Mouse (Mus musculus) hindbrain, embryonic 16.5 days (tissue): ENCODE data around the gene Ilf3. TPM values are rescaled to one million over a fixed set of nuclear protein-coding genes. Genes with fewer than 3 reads are reported as not detected.

ENCODE experiments used
- ATAC-seq: fragments of 200-750 bp; cut with Nextera tagmentation; 2 replicates; pipeline ENCODE4 v1.8.0; 2017; ENCODE audit warnings: moderate TSS enrichment, moderate library complexity
- H3K27ac ChIP-seq: fragments of 300-500 bp; sonication (generic); 2 replicates; pipeline ENCODE4 v1.5.1; 2014; ENCODE audit warnings: low read depth, mild to moderate bottlenecking, control low read depth, low read length, moderate library complexity
- H3K27me3 ChIP-seq: fragments of 300-500 bp; sonication (generic); replicated peaks from 2 replicates; pipeline ENCODE4 v1.6.1; 2014; ENCODE audit warnings: low read length; ENCODE audit not compliant: control insufficient read depth, insufficient read depth
- H3K36me3 ChIP-seq: fragments of 300-500 bp; sonication (generic); 2 replicates; pipeline ENCODE4 v1.6.1; 2014; ENCODE audit warnings: mild to moderate bottlenecking, low read length, moderate library complexity, mixed read lengths; ENCODE audit not compliant: control insufficient read depth, insufficient read depth
- H3K4me1 ChIP-seq: fragments of 300-500 bp; sonication (generic); 2 replicates; pipeline ENCODE4 v1.6.1; 2014; ENCODE audit warnings: low read depth, low read length; ENCODE audit not compliant: control insufficient read depth, insufficient read depth
- H3K4me2 ChIP-seq: fragments of 300-500 bp; sonication (generic); 2 replicates; pipeline ENCODE4 v1.6.1; 2014; ENCODE audit warnings: mild to moderate bottlenecking, low read length, control low read depth, moderate library complexity
- H3K4me3 ChIP-seq: fragments of 300-500 bp; sonication (generic); 2 replicates; pipeline ENCODE4 v1.5.1; 2014; ENCODE audit warnings: mild to moderate bottlenecking, low read length, control low read depth, moderate library complexity
- H3K9ac ChIP-seq: fragments of 300-500 bp; sonication (generic); 2 replicates; pipeline ENCODE4 v1.6.1; 2014; ENCODE audit warnings: low read depth, mild to moderate bottlenecking, control low read depth, low read length, moderate library complexity
- H3K9me3 ChIP-seq: fragments of 300-500 bp; sonication (generic); 2 replicates; pipeline ENCODE4 v1.6.1; 2014; ENCODE audit warnings: mild to moderate bottlenecking, low read length, moderate library complexity; ENCODE audit not compliant: control insufficient read depth
- WGBS: fragments of 180-500 bp; shearing (Covaris S2); extraction: QIAGEN DNeasy Blood & Tissue Kit; methylation state at CpG from one replicate; pipeline ENCODE4 v1.1.7; 2014; 5-methylcytosine and 5-hydroxymethylcytosine counted together
- polyA plus RNA-seq: library from polyadenylated mRNA; unstranded; fragments of >200 nt; fragmentation: Nextera tagmentation; extraction: Ambion mirVana; gene quantifications from 2 replicates; pipeline ENCODE4 v1.2.1, GENCODE M21; 2015

The Ilf3 gene
- polyA plus RNA-seq, 1 experiment from 2014 or later = 186 TPM

- 91% methylated on average over 3 of the region's 3 CpGs for WGBS
- no peak for ATAC-seq
- Histone ChIP-seq H3K4me2 (no peak overlapping the region), H3K4me3 (no peak overlapping the region), H3K27me3 (no peaks in the 10 kb centered on the region), H3K9ac (no peak overlapping the region), H3K36me3 (no peaks in the 10 kb centered on the region), H3K27ac (no peak overlapping the region), H3K4me1 (peaks cover 5% of the 10 kb centered on the region), H3K9me3 (no peaks in the 10 kb centered on the region)
Observed at GRCm38 (mm10) chr9:21379195-21379594, 11.5 kb downstream of the Ilf3 start.

GRCm38 (mm10) chr9:21380868-21381267 lies 13.2 kb downstream of the Ilf3 start:
- Histone ChIP-seq H3K27ac (no peak overlapping the region), H3K36me3 (no peaks in the 10 kb centered on the region), H3K27me3 (no peaks in the 10 kb centered on the region), H3K4me3 (no peak overlapping the region), H3K4me1 (peaks cover 5% of the 10 kb centered on the region), H3K4me2 (no peak overlapping the region), H3K9me3 (no peaks in the 10 kb centered on the region), H3K9ac (no peak overlapping the region)
- no peak for ATAC-seq

DNA sequence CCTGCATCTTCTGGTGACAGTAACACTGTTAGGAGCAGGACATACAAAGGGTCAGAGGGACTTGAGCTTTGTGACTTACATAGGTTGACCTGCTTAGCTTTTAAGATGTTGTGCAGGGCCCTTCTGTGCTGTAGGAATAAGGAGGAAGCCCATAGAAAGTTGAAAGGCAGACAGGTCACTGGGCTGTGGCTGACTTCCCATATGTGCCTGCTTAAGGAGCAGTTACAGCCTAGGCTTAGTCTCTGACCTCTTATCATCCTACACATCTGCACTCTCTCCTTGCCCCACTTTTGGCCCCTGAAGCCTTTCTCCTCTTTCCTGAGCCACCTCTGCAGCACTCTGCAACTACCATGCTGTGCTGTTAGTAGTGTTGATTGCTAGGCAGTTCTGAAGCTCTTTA lies 16.3 kb downstream of the Ilf3 start:
- Histone ChIP-seq H3K4me2 (no peak overlapping the region), H3K27ac (no peak overlapping the region), H3K4me1 (peaks cover 3% of the 10 kb centered on the region), H3K36me3 (peaks cover 4% of the 10 kb centered on the region), H3K27me3 (no peaks in the 10 kb centered on the region), H3K9ac (no peak overlapping the region), H3K4me3 (no peak overlapping the region), H3K9me3 (no peaks in the 10 kb centered on the region)
- no peak for ATAC-seq

- Histone ChIP-seq H3K27ac (no peak overlapping the region), H3K4me1 (no peaks in the 10 kb centered on the region), H3K9me3 (no peaks in the 10 kb centered on the region), H3K9ac (no peak overlapping the region), H3K4me2 (no peak overlapping the region), H3K27me3 (no peaks in the 10 kb centered on the region), H3K4me3 (no peak overlapping the region), H3K36me3 (peaks cover 69% of the 10 kb centered on the region)
- no peak for ATAC-seq
- 88% methylated on average over 10 of the region's 10 CpGs for WGBS
Observed at GRCm38 (mm10) chr9:21392646-21393175, 25.0 kb downstream of the Ilf3 start.

GRCm38 (mm10) chr9:21395692-21396091 lies 28.0 kb downstream of the Ilf3 start:
- H3K4me2 ChIP-seq = no peak overlapping the region
- ATAC-seq = no peak
- H3K27me3 ChIP-seq = no peaks in the 10 kb centered on the region
- no peaks in the 10 kb centered on the region for H3K4me1 ChIP-seq
- peaks cover 79% of the 10 kb centered on the region for H3K36me3 ChIP-seq
- no peak overlapping the region for H3K9ac ChIP-seq
- no peak overlapping the region for H3K27ac ChIP-seq
- no peak overlapping the region for H3K4me3 ChIP-seq
- no peaks in the 10 kb centered on the region for H3K9me3 ChIP-seq
- 100% methylated on average over 3 of the region's 3 CpGs for WGBS

DNA sequence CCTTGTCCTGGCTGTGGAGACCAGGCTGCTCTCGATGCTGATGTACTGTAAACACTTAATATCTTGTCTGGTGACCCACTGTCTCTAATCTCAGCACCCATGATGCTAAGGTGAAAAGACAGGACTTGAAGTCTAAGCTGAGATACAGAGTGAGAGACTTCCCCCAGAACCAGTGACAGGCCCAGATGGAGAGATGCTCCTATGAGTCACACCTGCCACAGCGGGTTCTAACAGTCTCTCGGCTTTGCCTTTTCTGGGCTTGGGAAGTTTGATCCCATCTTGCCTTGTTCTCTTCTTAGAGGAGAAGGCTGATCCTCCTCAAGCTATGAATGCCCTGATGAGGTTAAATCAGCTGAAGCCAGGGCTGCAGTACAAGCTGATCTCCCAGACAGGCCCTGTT lies 29.5 kb downstream of the Ilf3 start:
- Histone ChIP-seq H3K9me3 (no peaks in the 10 kb centered on the region), H3K27ac (no peak overlapping the region), H3K27me3 (no peaks in the 10 kb centered on the region), H3K9ac (no peak overlapping the region), H3K4me1 (no peaks in the 10 kb centered on the region), H3K4me3 (no peak overlapping the region), H3K4me2 (no peak overlapping the region), H3K36me3 (peaks cover 80% of the 10 kb centered on the region)
- no peak for ATAC-seq
- 94% methylated on average over 3 of the region's 3 CpGs for WGBS

- Histone ChIP-seq H3K4me2 (no peak overlapping the region), H3K9ac (no peak overlapping the region), H3K36me3 (peaks cover 70% of the 10 kb centered on the region), H3K27ac (no peak overlapping the region), H3K27me3 (no peaks in the 10 kb centered on the region), H3K4me1 (no peaks in the 10 kb centered on the region), H3K9me3 (no peaks in the 10 kb centered on the region), H3K4me3 (no peak overlapping the region)
- WGBS = 95% methylated on average over 9 of the region's 9 CpGs
- no peak for ATAC-seq
Observed at GRCm38 (mm10) chr9:21401042-21401441, 33.4 kb downstream of the Ilf3 start.

DNA sequence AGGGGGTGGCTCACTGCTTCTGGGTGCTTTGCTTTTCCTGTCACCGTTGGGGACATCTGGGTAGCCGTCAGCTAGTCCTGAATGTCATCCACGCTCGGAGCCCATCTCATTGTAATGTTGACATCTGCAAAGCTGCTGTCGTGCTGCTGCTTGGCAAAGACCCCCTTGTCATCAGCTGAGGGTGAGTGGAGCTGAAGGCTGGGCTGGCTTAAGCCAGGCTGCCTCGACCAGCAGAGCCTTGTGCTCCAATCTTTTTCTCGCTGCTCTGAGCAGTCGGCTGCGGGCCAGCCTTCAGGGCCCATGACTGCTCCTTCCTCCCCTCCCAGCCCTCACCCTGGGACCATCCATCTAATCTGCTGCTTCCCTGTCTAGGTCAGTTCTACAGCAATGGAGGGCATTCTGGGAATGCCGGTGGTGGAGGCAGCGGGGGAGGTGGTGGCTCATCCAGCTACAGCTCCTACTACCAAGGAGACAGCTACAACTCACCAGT lies 35.1 kb downstream of the Ilf3 start:
- Histone ChIP-seq H3K36me3 (peaks cover 70% of the 10 kb centered on the region), H3K4me1 (no peaks in the 10 kb centered on the region), H3K27me3 (no peaks in the 10 kb centered on the region), H3K4me2 (no peak overlapping the region), H3K4me3 (no peak overlapping the region), H3K9me3 (no peaks in the 10 kb centered on the region), H3K27ac (no peak overlapping the region), H3K9ac (no peak overlapping the region)
- ATAC-seq = no peak
- 83% methylated on average over 11 of the region's 11 CpGs for WGBS

- no peaks in the 10 kb centered on the region; the same call in 1 of the 2 replicates for H3K4me1 ChIP-seq
- H3K27me3 ChIP-seq = no peaks in the 10 kb centered on the region
- no peaks in the 10 kb centered on the region for H3K9me3 ChIP-seq
- WGBS = 95% methylated on average over 5 of the region's 5 CpGs
- no peak overlapping the region for H3K27ac ChIP-seq
- H3K36me3 ChIP-seq = peaks cover 61% of the 10 kb centered on the region
- H3K4me3 ChIP-seq = no peak overlapping the region
- H3K4me2 ChIP-seq = no peak overlapping the region
- no peak overlapping the region for H3K9ac ChIP-seq
- no peak for ATAC-seq
Observed at GRCm38 (mm10) chr9:21403745-21404144, 36.1 kb downstream of the Ilf3 start.

DNA sequence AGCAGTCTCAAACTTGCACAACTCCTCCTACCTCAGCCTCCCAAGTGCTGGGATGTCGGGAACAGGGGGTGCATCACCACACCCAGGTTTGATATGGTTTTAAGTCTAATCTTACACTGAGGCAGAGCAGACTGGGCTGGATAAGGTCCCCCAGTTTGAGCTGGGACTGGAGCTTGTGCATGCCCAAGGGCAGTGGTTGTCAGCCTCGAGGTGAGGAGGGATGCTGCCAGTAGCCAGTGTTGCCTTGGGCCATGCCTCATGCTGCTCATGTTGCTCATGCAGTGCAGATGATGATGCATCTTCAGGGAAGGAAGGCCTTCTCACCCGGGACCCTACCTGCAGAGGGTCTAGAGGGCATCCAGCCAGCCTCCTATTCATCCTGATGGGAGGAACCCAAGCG lies 37.9 kb downstream of the Ilf3 start:
- Histone ChIP-seq H3K27me3 (no peaks in the 10 kb centered on the region), H3K36me3 (peaks cover 46% of the 10 kb centered on the region), H3K4me1 (no peaks in the 10 kb centered on the region; the same call in 1 of the 2 replicates), H3K4me2 (no peak overlapping the region), H3K4me3 (no peak overlapping the region), H3K9ac (no peak overlapping the region), H3K9me3 (no peaks in the 10 kb centered on the region), H3K27ac (no peak overlapping the region)
- ATAC-seq = no peak
- 80% methylated on average over 4 of the region's 4 CpGs for WGBS
